Mouse (Mus musculus) bone marrow macrophage, adult 2 months (primary cell): ENCODE results near the gene Fmnl3.

Experiments
- CTCF ChIP-seq: IDR thresholded peaks from 2 replicates; pipeline ENCODE4 v1.5.1; 2012; ENCODE audit warnings: low read depth, mild to moderate bottlenecking, low read length, moderate library complexity
- POLR2A ChIP-seq: IDR thresholded peaks from 2 replicates; pipeline ENCODE4 v1.6.1; 2012; ENCODE audit warnings: mild to moderate bottlenecking, low read depth, low read length, borderline replicate concordance

GRCm38 (mm10) chr15:99406986-99407570, 36.8 kb upstream of the Fmnl3 start:
- TF ChIP-seq CTCF (no peak), POLR2A (no peak)
